In the genomic region with DNA sequence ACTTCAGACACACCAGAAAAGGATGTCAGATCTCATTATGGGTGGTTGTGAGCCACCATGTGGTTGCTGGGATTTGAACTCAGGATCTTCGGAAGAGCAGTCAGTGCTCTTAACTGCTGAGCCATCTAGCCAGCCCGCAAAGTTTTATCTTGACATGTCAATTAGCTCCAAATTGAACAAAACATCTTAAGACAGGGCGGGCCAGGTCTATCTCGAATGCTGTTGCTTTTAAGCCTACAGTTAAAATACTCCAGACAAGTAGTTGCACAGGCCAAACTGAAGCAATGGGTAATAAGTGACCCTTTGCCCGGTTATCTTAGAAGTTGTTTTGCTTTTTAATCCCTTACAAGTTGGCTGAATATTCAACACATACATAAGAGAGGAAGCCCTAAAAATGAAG, we compare ENCODE assay signal across 19 mouse cellular contexts. TPM values are rescaled to one million over a fixed set of nuclear protein-coding genes. Genes with fewer than 3 reads are reported as not detected.
DNase-seq lines count a peak whose midpoint lies in the region; ATAC-seq lines count a peak whose summit lies in the region.
"Had no signal": no experiment of that assay in that cellular context is flagged by ENCODE, and none has a peak within 500 bp of the region (broad histone marks: within the 10 kb centered on the region; RNA-seq: fewer than 3 reads in every experiment).

No protein-coding gene starts in this region.

- no peak overlapping the region; the same call in 1 of the 2 replicates for H3K4me2 ChIP-seq in liver, embryonic 11.5 days
- H3K4me2 ChIP-seq in liver, embryonic 12.5 days = peak overlapping the region; percentile 92
- H3K4me2 ChIP-seq in liver, embryonic 15.5 days = peak overlapping the region; percentile 88
- H3K4me2 ChIP-seq: forebrain, embryonic 15.5 days; heart, embryonic 12.5 days; hindbrain, embryonic 14.5 days had no signal

- no peaks in the 10 kb centered on the region for H3K27me3 ChIP-seq in liver, embryonic 11.5 days (replicated peaks; ENCODE audit: control insufficient read depth, insufficient read depth, low read length)
- no peaks in the 10 kb centered on the region for H3K27me3 ChIP-seq in liver, embryonic 12.5 days (replicated peaks)
- no peaks in the 10 kb centered on the region for H3K27me3 ChIP-seq in liver, embryonic 15.5 days
- H3K27me3 ChIP-seq in heart, embryonic 10.5 days (ENCODE audit: insufficient read depth, poor library complexity, severe bottlenecking) = no peaks in the 10 kb centered on the region
- H3K27me3 ChIP-seq: CH12.LX; forebrain, embryonic 15.5 days; heart, embryonic 12.5 days; Patski had no signal

- peaks cover 45% of the 10 kb centered on the region for H3K4me1 ChIP-seq in liver, embryonic 11.5 days (replicated peaks; ENCODE audit: control insufficient read depth, insufficient read depth, low read length)
- peaks cover 84% of the 10 kb centered on the region for H3K4me1 ChIP-seq in liver, embryonic 12.5 days
- H3K4me1 ChIP-seq in liver, embryonic 15.5 days (replicated peaks) = peaks cover 78% of the 10 kb centered on the region
- peaks cover 9% of the 10 kb centered on the region for H3K4me1 ChIP-seq in heart, embryonic 10.5 days

- H3K9ac ChIP-seq in liver, embryonic 11.5 days (ENCODE audit: low read depth, low read length) = no peak overlapping the region
- H3K9ac ChIP-seq in liver, embryonic 12.5 days = peak overlapping the region; percentile 73
- 0 out of 2 replicates have a peak overlapping the region, but pooled peaks have one; percentile 100 for H3K9ac ChIP-seq in liver, embryonic 15.5 days
- H3K9ac ChIP-seq: forebrain, embryonic 15.5 days; heart, embryonic 12.5 days; hindbrain, embryonic 14.5 days had no signal

- H3K9me3 ChIP-seq in liver, embryonic 11.5 days (ENCODE audit: control insufficient read depth, low read length) = no peaks in the 10 kb centered on the region
- H3K9me3 ChIP-seq in liver, embryonic 12.5 days (replicated peaks) = no peaks in the 10 kb centered on the region
- H3K9me3 ChIP-seq in liver, embryonic 15.5 days (replicated peaks) = no peaks in the 10 kb centered on the region
- H3K9me3 ChIP-seq in heart, embryonic 10.5 days = no peaks in the 10 kb centered on the region
- H3K9me3 ChIP-seq: embryonic facial prominence, embryonic 10.5 days; forebrain, embryonic 15.5 days; heart, embryonic 12.5 days; hindbrain, embryonic 10.5 days had no signal

- ATAC-seq in liver, embryonic 11.5 days (replicated peaks; ENCODE audit: low FRiP score) = no peak
- ATAC-seq in liver, embryonic 12.5 days = no peak
- ATAC-seq in liver, embryonic 15.5 days (ENCODE audit: insufficient read depth) = no peak
- ATAC-seq: activated CD4-positive, CD25-positive, alpha-beta regulatory T cell, adult 4 months; forebrain, embryonic 15.5 days; Patski had no signal

- peaks cover 2% of the 10 kb centered on the region; the same call in 1 of the 2 replicates for H3K36me3 ChIP-seq in liver, embryonic 11.5 days (ENCODE audit: control insufficient read depth, insufficient read depth, low read length)
- peaks cover 20% of the 10 kb centered on the region for H3K36me3 ChIP-seq in liver, embryonic 12.5 days
- H3K36me3 ChIP-seq in liver, embryonic 15.5 days (replicated peaks) = peaks cover 18% of the 10 kb centered on the region
- H3K36me3 ChIP-seq in heart, embryonic 10.5 days = peaks cover 18% of the 10 kb centered on the region

- H3K27ac ChIP-seq in liver, embryonic 11.5 days (ENCODE audit: low read depth, low read length) = no peak overlapping the region
- peak overlapping the region; percentile 96 for H3K27ac ChIP-seq in liver, embryonic 12.5 days
- H3K27ac ChIP-seq in liver, embryonic 15.5 days (replicated peaks) = peak overlapping the region; percentile 98
- H3K27ac ChIP-seq in heart, embryonic 10.5 days = no peak overlapping the region
- H3K27ac ChIP-seq: embryonic facial prominence, embryonic 10.5 days; forebrain, embryonic 15.5 days; hindbrain, embryonic 10.5 days; hindbrain, embryonic 14.5 days had no signal

- no peak overlapping the region for H3K4me3 ChIP-seq in liver, embryonic 11.5 days (ENCODE audit: low read depth, low read length)
- peak overlapping the region; percentile 92 for H3K4me3 ChIP-seq in liver, embryonic 12.5 days
- peak overlapping the region; percentile 100 for H3K4me3 ChIP-seq in liver, embryonic 15.5 days (replicated peaks)
- no peak overlapping the region for H3K4me3 ChIP-seq in heart, embryonic 10.5 days
- H3K4me3 ChIP-seq: embryonic facial prominence, embryonic 10.5 days; forebrain, embryonic 15.5 days; heart, embryonic 12.5 days; hindbrain, embryonic 10.5 days had no signal

- DNase-seq in liver = peak; percentile 39
- no peak for DNase-seq in liver, embryonic 11.5 days (ENCODE audit: low spot score)
- DNase-seq in adrenal gland, postnatal 36 days = no peak
- DNase-seq in heart, embryonic 10.5 days (ENCODE audit: low spot score) = no peak
- DNase-seq: adrenal gland, adult 2 months; cerebellum, adult 18-20 months; cerebellum, postnatal 36 days; gastrocnemius, postnatal 36 days; heart, adult 18-20 months had no signal

- WGBS in liver, embryonic 11.5 days = 78% methylated on average over 5 of the region's 5 CpGs
- WGBS in liver, embryonic 12.5 days (ENCODE audit: insufficient replicate concordance) = 57% methylated on average over 5 of the region's 5 CpGs
- 40% methylated on average over 5 of the region's 5 CpGs for whole genome bisulfite sequencing in liver, embryonic 15.5 days (ENCODE audit: insufficient replicate concordance)
- 86% methylated on average over 5 of the region's 5 CpGs for WGBS in heart, embryonic 10.5 days

RNA-seq across cellular contexts. Expression of gene Phlpp2, which starts 1.7 kb away (rescaled TPM):
- polyA plus RNA-seq in liver, embryonic 11.5 days (2014; fragmentation: Nextera tagmentation; extraction: Ambion mirVana) = 3.5 and 3.7 TPM in 2 replicates
- polyA plus RNA-seq in liver, embryonic 12.5 days (2016; fragmentation: Nextera tagmentation; extraction: Ambion mirVana) = 3.0 and 3.3 TPM in 2 replicates
- polyA plus RNA-seq in liver, embryonic 15.5 days (2015; fragmentation: Nextera tagmentation; extraction: Ambion mirVana) = 3.2 and 3.7 TPM in 2 replicates
- 1 to 10 TPM; 9.5 to 9.8 TPM for total RNA-seq in adrenal gland, postnatal 36 days (2021)
- polyA plus RNA-seq in heart, embryonic 10.5 days (2016; fragmentation: Nextera tagmentation; extraction: Ambion mirVana) = 1.6 and 2.2 TPM in 2 replicates

Comparison
In these comparisons a context has a peak if more than half of its experiments do, and no peak if none do; other contexts are left out.
1. H3K27ac ChIP-seq: peak in liver, embryonic 12.5 days (single experiment) and liver, embryonic 15.5 days (single experiment); none in liver, embryonic 11.5 days (single experiment) and heart, embryonic 10.5 days (single experiment).
2. H3K4me3 ChIP-seq: peak in liver, embryonic 12.5 days (single experiment) and liver, embryonic 15.5 days (single experiment); none in liver, embryonic 11.5 days (single experiment) and heart, embryonic 10.5 days (single experiment).